Mouse (Mus musculus) liver, embryonic 13.5 days (tissue): ENCODE measurements around the gene Zfp362. TPM values are rescaled to one million over a fixed set of nuclear protein-coding genes. Genes with fewer than 3 reads are reported as not detected.
A peak's percentile ranks its signal among the peaks of the same experiment; 100 is the strongest.

Experiments used
- ATAC-seq: fragments of 200-750 bp; cut with Nextera tagmentation; 2 replicates; pipeline ENCODE4 v1.8.0; 2017; ENCODE audit warnings: low read depth, mild to moderate bottlenecking, moderate number of reproducible peaks, moderate library complexity
- DNase-seq: peaks from one replicate; pipeline ENCODE4 v3.0.0; 2022
- H3K27ac ChIP-seq: fragments of 300-500 bp; sonication (generic); 2 replicates; pipeline ENCODE4 v1.5.1; 2015; ENCODE audit warnings: moderate library complexity, mild to moderate bottlenecking, inconsistent platforms
- H3K27me3 ChIP-seq: fragments of 300-500 bp; sonication (generic); 2 replicates; pipeline ENCODE4 v1.6.1; 2015; ENCODE audit warnings: mild to moderate bottlenecking, inconsistent platforms
- H3K36me3 ChIP-seq: fragments of 300-500 bp; sonication (generic); 2 replicates; pipeline ENCODE4 v1.6.1; 2015; ENCODE audit warnings: mild to moderate bottlenecking, inconsistent platforms
- H3K4me1 ChIP-seq: fragments of 300-500 bp; sonication (generic); replicated peaks from 2 replicates; pipeline ENCODE4 v1.6.1; 2015; ENCODE audit warnings: inconsistent platforms
- H3K4me2 ChIP-seq: fragments of 300-500 bp; sonication (generic); 2 replicates; pipeline ENCODE4 v1.6.1; 2015; ENCODE audit warnings: inconsistent platforms, mild to moderate bottlenecking, moderate library complexity
- H3K4me3 ChIP-seq: fragments of 300-500 bp; sonication (generic); replicated peaks from 2 replicates; pipeline ENCODE4 v1.5.1; 2015; ENCODE audit warnings: mild to moderate bottlenecking, inconsistent platforms
- H3K9ac ChIP-seq: fragments of 300-500 bp; sonication (generic); 2 replicates; pipeline ENCODE4 v1.6.1; 2015; ENCODE audit warnings: mild to moderate bottlenecking, inconsistent platforms
- H3K9me3 ChIP-seq: fragments of 300-500 bp; sonication (generic); replicated peaks from 2 replicates; pipeline ENCODE4 v1.6.1; 2016; ENCODE audit warnings: inconsistent platforms
- WGBS: fragments of 180-500 bp; shearing (Covaris S2); methylation state at CpG from one replicate; pipeline ENCODE4 v1.1.7; 2015; ENCODE audit not compliant: insufficient replicate concordance; 5-methylcytosine and 5-hydroxymethylcytosine counted together
- polyA plus RNA-seq: library from polyadenylated mRNA; unstranded; fragments of >200 nt; fragmentation: Nextera tagmentation; extraction: Ambion mirVana; gene quantifications from 2 replicates; pipeline ENCODE4 v1.2.1, GENCODE M21; 2015

Gene Zfp362
- polyA plus RNA-seq, 1 experiment from 2014 or later, result 7.3 TPM

- Histone ChIP-seq H3K4me1 (peaks cover 15% of the 10 kb centered on the region), H3K27ac (0 out of 2 replicates have a peak overlapping the region, but pooled peaks have one; percentile 38), H3K9me3 (no peaks in the 10 kb centered on the region), H3K4me3 (no peak overlapping the region), H3K4me2 (no peak overlapping the region), H3K9ac (no peak overlapping the region), H3K27me3 (no peaks in the 10 kb centered on the region), H3K36me3 (peaks cover 92% of the 10 kb centered on the region)
- DNase-seq (no peak), ATAC-seq (no peak)
- WGBS, result 80% methylated on average over 7 of the region's 7 CpGs
Observed at GRCm38 (mm10) chr4:128782037-128782436, 23.8 kb downstream of the Zfp362 start.

GRCm38 (mm10) chr4:128777593-128777992 lies 28.3 kb downstream of the Zfp362 start:
- Histone ChIP-seq H3K4me1 (peaks cover 7% of the 10 kb centered on the region), H3K36me3 (peaks cover 93% of the 10 kb centered on the region)
- WGBS, result 81% methylated on average over 11 of the region's 11 CpGs

DNA sequence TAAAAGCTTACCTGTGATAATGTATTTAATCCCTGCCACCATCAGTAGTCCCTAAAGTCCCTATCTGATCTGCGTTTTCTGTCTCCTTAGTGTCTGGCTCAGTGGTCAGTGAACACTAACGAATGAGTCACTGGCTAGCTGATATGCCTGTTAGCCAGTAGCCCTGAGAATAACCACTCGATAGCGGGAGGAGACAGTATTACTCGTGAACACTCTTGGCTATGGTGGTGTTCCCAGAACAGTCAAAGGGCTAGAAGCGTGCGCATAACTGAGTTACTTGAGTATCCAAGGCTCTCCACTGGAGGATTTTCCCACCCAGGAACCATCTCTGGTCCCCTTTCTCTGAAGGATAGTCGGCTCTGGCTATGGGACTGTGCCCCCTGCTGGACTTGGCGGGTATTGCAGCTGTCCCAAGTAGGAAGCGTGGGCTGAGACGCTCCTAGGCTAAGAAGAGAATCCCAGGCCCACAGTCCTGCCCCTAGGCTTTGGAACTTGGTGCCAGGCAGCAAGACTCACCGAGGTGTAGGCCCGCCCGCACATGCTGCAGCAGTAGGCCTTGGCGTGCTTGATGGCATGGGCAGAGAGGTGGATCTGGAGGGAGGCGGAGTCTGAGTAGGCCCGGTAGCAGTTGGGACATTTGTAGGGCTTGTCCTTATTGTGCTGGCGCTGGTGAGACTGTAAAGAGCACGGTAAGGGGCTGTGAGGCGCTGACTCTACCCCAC lies 29.1 kb downstream of the Zfp362 start:
- no peaks in the 10 kb centered on the region for H3K4me1 ChIP-seq
- no peaks in the 10 kb centered on the region for H3K27me3 ChIP-seq
- no peak overlapping the region for H3K4me3 ChIP-seq
- H3K4me2 ChIP-seq, result no peak overlapping the region
- H3K27ac ChIP-seq, result no peak overlapping the region
- WGBS, result 49% methylated on average over 20 of the region's 20 CpGs
- no peak overlapping the region for H3K9ac ChIP-seq
- peak; percentile 41; the same call in 1 of the 2 replicates for ATAC-seq
- DNase-seq, result peak; percentile 57
- H3K9me3 ChIP-seq, result no peaks in the 10 kb centered on the region
- H3K36me3 ChIP-seq, result peaks cover 87% of the 10 kb centered on the region

More at GRCm38 (mm10) chr4:128777593-128777992, 28.3 kb downstream of the Zfp362 start:
- no peaks in the 10 kb centered on the region for H3K9me3 ChIP-seq
- no peak overlapping the region for H3K9ac ChIP-seq
- H3K27me3 ChIP-seq, result no peaks in the 10 kb centered on the region
- no peak overlapping the region for H3K4me2 ChIP-seq
- H3K27ac ChIP-seq, result no peak overlapping the region
- H3K4me3 ChIP-seq, result no peak overlapping the region
- no peak for DNase-seq
- ATAC-seq, result no peak

GRCm38 (mm10) chr4:128774467-128774866 lies 31.4 kb downstream of the Zfp362 start:
- Histone ChIP-seq H3K36me3 (peaks cover 64% of the 10 kb centered on the region), H3K4me3 (no peak overlapping the region), H3K27ac (no peak overlapping the region), H3K9me3 (no peaks in the 10 kb centered on the region), H3K4me2 (no peak overlapping the region), H3K9ac (no peak overlapping the region), H3K27me3 (no peaks in the 10 kb centered on the region), H3K4me1 (peaks cover 8% of the 10 kb centered on the region)
- no peak; the same call in 1 of the 2 replicates for ATAC-seq
- peak; percentile 20 for DNase-seq
- whole genome bisulfite sequencing, result 93% methylated on average over 9 of the region's 9 CpGs

DNA sequence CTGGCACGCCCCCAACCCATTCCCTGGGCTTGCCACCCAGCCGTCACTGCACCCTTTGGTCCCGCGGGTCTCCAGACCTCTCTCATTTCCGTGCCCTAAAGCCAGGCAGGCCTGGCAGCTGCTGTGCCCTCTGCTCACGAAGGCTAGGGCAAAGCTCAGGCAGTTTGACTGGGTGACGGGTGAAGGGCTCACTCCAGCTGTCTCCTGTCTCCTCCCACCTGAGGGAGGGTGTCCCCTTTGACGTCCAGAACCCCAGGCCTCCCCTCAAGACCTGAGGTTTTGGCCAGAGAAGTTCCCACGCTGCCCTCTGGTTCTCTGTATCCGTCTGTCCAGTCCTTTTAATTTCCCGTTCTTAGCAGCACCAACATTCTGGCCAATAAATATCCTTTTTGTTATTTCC lies 32.0 kb downstream of the Zfp362 start:
- DNase-seq (no peak), ATAC-seq (no peak)
- 86% methylated on average over 11 of the region's 11 CpGs for WGBS
- Histone ChIP-seq H3K4me1 (peaks cover 9% of the 10 kb centered on the region), H3K9me3 (no peaks in the 10 kb centered on the region), H3K27ac (no peak overlapping the region), H3K4me3 (no peak overlapping the region), H3K9ac (no peak overlapping the region), H3K36me3 (peaks cover 60% of the 10 kb centered on the region), H3K27me3 (no peaks in the 10 kb centered on the region), H3K4me2 (no peak overlapping the region)

DNA sequence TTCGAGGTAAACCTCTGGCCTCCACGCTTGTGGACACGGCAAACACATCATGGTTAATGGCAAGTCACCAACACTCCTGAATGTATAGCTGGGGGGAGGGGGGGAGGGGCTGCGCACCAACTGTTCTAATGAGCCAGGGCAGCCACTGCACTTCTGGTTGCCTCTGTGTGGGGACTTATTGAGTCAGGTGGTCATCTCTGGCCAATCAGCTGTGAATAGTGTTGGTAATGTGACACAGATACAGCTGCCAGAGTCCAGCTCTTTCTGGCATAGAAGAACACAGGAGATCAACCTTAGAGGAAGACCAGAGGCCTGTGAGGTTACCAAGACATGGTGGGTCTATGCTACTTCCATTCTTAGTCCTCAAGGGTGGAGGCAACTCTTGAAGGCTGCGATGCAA lies 35.1 kb downstream of the Zfp362 start:
- Histone ChIP-seq H3K4me2 (no peak overlapping the region), H3K27me3 (0 out of 2 replicates have a peak, but pooled peaks cover 2% of the 10 kb centered on the region), H3K9me3 (no peaks in the 10 kb centered on the region), H3K9ac (no peak overlapping the region), H3K36me3 (peaks cover 32% of the 10 kb centered on the region), H3K4me3 (no peak overlapping the region), H3K4me1 (peaks cover 9% of the 10 kb centered on the region), H3K27ac (no peak overlapping the region)
- ATAC-seq (no peak), DNase-seq (no peak)
- WGBS, result 81% methylated on average over 5 of the region's 5 CpGs

DNA sequence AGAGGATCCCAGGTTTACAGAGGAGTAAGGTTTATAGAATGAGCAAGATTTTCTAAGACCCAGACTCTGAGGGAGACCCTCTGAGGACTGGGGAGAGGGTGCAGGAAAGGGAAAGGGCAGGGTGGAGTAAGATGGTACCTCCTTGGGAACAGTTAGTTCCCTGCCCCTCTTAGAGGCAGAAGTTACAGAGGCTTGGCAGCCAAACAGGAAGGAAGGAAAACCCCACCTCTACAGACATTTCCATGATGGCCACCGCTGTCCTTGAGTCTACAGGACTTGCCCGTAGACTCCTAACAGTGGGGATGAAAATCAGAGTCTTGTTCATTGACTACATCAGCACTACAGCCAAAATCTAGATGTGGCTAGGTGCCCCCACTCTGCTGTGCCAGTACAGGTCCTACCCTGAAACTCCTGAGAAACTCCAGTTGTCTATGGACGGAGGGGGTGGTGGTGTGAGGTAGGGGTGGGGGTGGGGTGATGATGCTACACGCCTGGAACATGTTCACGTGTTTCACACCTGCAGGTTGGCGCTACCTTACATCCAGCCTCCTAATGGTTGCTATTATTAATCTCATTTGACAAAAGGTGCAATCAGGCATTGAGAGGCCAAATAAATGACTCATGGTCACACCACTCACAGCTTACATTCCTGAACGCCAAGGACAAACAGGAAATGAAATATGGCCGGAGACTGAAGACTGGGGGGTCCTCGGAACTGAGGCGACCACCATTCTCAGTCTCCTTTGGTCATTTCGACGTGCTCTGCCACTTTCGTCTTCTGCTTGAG lies 36.1 kb downstream of the Zfp362 start:
- Histone ChIP-seq H3K9ac (no peak overlapping the region), H3K4me2 (no peak overlapping the region), H3K36me3 (peaks cover 23% of the 10 kb centered on the region), H3K4me3 (no peak overlapping the region), H3K9me3 (no peaks in the 10 kb centered on the region), H3K4me1 (peaks cover 9% of the 10 kb centered on the region), H3K27ac (no peak overlapping the region), H3K27me3 (0 out of 2 replicates have a peak, but pooled peaks cover 2% of the 10 kb centered on the region)
- DNase-seq, result no peak
- WGBS, result 66% methylated on average over 13 of the region's 13 CpGs
- ATAC-seq, result no peak

- 0 out of 2 replicates have a peak, but pooled peaks cover 2% of the 10 kb centered on the region for H3K27me3 ChIP-seq
- no peak for ATAC-seq
- H3K4me3 ChIP-seq, result no peak overlapping the region
- peaks cover 5% of the 10 kb centered on the region for H3K9me3 ChIP-seq
- no peak overlapping the region for H3K27ac ChIP-seq
- no peak for DNase-seq
- H3K4me1 ChIP-seq, result peaks cover 9% of the 10 kb centered on the region
- no peak overlapping the region for H3K4me2 ChIP-seq
- peaks cover 7% of the 10 kb centered on the region for H3K36me3 ChIP-seq
- WGBS, result 69% methylated on average over 13 of the region's 13 CpGs
- no peak overlapping the region for H3K9ac ChIP-seq
Observed at GRCm38 (mm10) chr4:128768120-128768519, 37.7 kb downstream of the Zfp362 start.

- H3K9ac ChIP-seq, result no peak overlapping the region
- H3K36me3 ChIP-seq, result no peaks in the 10 kb centered on the region
- H3K27ac ChIP-seq, result no peak overlapping the region
- no peak for DNase-seq
- H3K4me3 ChIP-seq, result no peak overlapping the region
- 0 out of 2 replicates have a peak, but pooled peaks cover 2% of the 10 kb centered on the region for H3K27me3 ChIP-seq
- peaks cover 9% of the 10 kb centered on the region for H3K4me1 ChIP-seq
- H3K9me3 ChIP-seq, result peaks cover 7% of the 10 kb centered on the region
- no peak for ATAC-seq
- WGBS, result 80% methylated on average over 20 of the region's 20 CpGs
- no peak overlapping the region for H3K4me2 ChIP-seq
Observed at GRCm38 (mm10) chr4:128766929-128767328, 38.9 kb downstream of the Zfp362 start.

DNA sequence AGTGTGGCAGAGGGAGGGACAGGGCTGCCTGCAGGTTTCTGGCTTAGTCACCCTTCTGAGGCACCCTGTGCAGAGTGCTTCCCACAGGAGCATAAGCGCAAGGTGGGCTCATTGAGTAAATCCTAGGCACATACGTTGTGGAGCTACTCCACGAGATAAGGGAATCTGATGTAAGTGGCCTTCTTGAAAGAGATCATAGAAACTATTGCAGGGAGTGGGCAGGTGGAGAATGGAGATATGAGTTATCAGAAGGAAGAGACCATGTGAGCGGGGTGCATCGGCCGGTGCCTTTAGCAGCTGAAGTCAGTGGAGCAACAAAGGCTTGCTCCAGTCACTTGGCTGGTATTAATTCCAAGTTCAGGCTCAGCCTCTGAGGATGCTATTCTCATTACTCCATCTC lies 45.8 kb downstream of the Zfp362 start:
- Histone ChIP-seq H3K27me3 (no peaks in the 10 kb centered on the region), H3K4me2 (peak overlapping the region; percentile 13), H3K9me3 (peaks cover 7% of the 10 kb centered on the region), H3K9ac (no peak overlapping the region), H3K4me1 (peaks cover 25% of the 10 kb centered on the region), H3K27ac (no peak overlapping the region), H3K36me3 (peaks cover under 1% of the 10 kb centered on the region; the same call in 1 of the 2 replicates), H3K4me3 (no peak overlapping the region)
- WGBS, result 25% methylated on average over 6 of the region's 6 CpGs
- DNase-seq (peak; percentile 65), ATAC-seq (peak; percentile 91)

GRCm38 (mm10) chr4:128759214-128759613 lies 46.6 kb downstream of the Zfp362 start:
- Histone ChIP-seq H3K27ac (no peak overlapping the region), H3K9ac (no peak overlapping the region), H3K27me3 (no peaks in the 10 kb centered on the region), H3K4me2 (no peak overlapping the region), H3K9me3 (peaks cover 7% of the 10 kb centered on the region), H3K4me3 (no peak overlapping the region), H3K36me3 (peaks cover 3% of the 10 kb centered on the region; the same call in 1 of the 2 replicates), H3K4me1 (peaks cover 25% of the 10 kb centered on the region)
- 70% methylated on average over 5 of the region's 5 CpGs for WGBS
- ATAC-seq, result no peak
- no peak for DNase-seq
